Mouse (Mus musculus): ENCODE results near the gene Ppp2r2d.

The Ppp2r2d gene

DNA sequence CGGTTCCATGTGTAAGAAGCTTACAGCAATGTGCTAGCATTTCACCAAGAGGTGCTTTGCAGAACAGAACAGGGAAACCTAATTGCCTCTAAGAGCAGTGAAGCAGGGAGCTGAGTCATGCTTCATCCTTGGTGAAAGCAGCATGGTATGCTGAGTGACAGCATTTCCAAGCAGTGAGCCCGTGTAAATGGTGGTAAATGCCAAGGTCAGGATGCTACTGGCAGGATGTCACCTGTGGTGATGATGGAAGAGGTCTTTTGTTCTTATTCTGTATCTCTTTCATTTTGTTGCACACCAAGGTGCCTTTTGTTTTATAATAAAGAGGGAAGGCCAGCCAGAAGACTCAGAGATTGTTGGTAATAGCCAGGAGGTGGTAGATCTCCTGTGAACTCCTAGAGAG is 10.8 kb downstream of the Ppp2r2d start:
- DNase-seq (ENCODE audit: low spot score in 2 of 2), result no peak

DNA sequence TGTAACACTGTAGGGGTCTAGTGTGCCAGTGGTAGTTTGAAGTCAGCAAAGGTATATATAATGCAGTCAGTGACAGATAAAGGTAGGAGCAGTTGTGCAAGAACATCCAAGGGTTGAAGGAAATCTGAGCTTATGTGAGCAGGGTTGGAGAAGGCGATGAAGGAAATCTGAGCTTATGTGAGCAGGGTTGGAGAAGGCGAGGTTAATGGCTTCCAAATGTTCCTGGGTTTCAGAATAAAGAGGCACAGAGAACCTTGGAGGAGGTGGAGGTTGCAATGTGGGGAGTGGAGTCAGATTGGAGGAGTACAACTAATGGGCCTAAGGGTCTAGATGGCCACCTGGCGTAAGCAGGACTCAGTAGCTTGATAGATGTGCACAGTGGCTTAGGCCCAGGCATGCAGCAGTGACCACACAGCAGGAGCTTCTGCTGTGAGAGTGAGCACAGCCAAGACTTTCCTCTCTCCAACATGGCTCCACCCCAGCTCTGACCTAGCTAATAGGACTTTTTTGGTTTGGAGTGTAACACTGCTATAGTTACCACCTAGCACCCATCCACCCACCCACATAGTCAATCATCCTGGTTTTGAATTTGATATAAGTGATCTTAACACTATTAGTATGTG is 18.2 kb downstream of the Ppp2r2d start:
- no peak for DNase-seq (ENCODE audit: low spot score in 2 of 2)

DNA sequence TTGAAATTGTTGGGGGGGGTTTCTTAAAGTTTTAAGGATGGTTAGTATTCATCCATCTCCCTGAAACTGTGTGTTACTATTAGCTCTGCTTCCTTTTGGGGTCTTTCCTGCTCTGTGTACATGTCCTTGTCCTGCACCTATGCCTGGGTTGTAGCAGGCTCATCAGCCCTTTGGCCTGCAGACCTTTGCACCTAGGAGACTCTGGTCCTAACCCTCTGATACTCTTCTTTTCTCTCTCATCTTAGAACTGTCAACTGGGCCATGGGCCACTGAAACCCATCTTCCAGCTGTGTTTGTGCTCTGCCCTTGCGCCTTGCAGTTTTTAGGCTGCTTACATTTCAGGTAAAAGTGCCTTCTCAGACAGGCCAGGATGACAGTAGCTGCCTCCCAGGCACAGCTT is 18.9 kb downstream of the Ppp2r2d start:
- no peak for DNase-seq (ENCODE audit: low spot score in 2 of 2)

GRCm38 (mm10) chr7:138867286-138867685 is 21.4 kb downstream of the Ppp2r2d start:
- DNase-seq (ENCODE audit: low spot score in 2 of 2), result no peak

GRCm38 (mm10) chr7:138868316-138868715 is 22.4 kb downstream of the Ppp2r2d start:
- no peak for DNase-seq (ENCODE audit: low spot score in 2 of 2)

DNA sequence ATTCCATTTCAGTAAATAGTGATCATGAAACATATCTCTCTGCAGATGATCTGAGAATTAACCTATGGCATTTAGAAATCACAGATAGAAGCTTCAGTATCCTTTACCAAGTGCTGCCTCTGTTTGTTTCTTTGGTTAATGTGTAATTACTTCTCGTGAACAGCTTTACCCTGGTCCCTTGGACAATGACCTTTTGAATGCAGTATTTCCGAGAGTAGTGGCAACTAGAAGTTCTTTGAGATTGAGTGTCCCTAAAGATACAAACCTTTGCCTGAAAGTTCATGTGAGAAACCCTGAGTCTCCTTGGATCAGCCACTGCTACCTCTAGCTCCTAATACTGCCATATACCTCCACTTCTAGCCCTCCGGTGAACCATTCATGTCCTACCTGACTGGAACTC is 27.1 kb downstream of the Ppp2r2d start:
- no peak for DNase-seq (ENCODE audit: low spot score in 2 of 2)

DNA sequence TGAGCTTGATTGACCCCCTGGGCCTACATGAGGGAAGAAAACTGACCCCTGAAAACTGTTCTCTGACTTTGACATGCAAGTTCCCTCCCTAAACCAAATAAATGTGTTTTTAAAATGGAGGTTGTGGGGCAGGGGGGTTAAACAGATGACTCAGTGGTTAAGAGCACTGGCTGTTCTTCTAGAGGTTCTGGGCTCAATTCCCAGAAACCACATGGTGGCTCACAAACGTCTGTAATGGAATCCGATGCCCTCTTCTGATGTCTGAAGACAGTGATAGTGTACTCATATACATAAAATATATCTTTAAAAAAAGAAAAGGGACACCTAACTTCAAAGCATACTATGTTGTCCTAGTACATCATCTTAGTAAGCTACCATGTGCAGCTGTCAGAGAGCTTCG is 29.2 kb downstream of the Ppp2r2d start:
- DNase-seq (ENCODE audit: low spot score in 2 of 2), result no peak

DNA sequence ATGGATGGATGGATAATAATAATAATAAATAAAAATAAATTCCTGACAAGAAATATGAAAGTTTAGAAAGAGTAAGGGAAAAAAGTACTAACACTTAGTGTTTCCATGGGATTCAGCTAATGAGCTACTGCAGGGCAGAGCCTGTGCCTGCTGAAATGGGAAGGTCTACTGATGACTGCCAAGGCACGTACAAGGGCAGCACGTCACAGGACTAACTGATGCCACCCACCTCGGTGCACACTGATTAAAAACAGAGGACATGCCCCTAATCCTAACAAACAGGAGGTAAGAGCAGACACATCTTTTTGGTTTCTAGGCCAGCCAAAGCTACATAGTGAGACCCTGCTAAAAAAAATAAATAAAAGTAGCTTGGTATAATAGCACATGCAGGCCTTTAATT is 37.8 kb downstream of the Ppp2r2d start:
- DNase-seq (ENCODE audit: low spot score in 2 of 2), result no peak

DNA sequence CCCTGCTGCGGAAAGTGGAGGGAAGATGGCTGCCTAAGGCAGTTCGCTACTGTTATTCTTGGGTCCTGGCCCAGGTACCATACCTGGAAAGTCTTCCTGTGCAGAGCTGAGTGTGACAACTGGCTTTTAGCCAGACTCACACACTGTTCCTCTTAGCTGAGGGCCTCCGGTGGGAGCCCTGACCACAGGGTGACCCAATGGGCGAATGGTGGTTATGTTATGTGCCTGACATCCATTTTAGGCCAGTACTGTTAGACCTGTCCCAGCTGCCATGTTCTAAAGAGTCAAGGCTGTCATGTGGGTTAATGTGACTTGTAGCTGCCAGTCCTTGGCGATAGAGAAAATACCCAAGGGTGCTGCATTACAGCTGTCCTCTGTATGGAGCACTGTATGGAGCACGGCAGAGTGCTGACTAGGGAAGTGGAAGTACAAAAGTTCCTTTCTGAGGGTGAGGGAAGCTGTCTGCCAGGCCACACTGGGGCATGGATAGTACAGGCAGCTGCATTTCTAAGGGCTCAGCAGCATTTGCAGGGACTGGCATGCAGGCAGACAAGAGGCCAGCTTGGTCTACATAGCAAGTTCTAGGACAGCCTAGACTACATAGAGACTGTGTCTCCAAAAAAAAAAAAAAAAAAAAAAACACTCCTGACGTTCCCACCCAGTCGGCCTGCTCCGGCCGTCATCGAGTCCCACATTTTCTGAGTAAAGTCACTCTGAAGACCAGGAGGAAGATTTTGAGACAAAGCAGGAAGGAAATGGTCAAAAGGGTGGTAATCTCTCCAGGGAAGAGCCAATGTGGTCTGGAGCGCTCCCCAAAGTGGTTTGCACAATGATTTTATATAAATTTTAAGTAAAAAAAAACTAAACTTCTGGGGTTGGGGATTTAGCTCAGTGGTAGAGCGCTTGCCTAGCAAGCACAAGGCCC is 39.7 kb downstream of the Ppp2r2d start:
- no peak for DNase-seq (ENCODE audit: low spot score in 2 of 2)

DNA sequence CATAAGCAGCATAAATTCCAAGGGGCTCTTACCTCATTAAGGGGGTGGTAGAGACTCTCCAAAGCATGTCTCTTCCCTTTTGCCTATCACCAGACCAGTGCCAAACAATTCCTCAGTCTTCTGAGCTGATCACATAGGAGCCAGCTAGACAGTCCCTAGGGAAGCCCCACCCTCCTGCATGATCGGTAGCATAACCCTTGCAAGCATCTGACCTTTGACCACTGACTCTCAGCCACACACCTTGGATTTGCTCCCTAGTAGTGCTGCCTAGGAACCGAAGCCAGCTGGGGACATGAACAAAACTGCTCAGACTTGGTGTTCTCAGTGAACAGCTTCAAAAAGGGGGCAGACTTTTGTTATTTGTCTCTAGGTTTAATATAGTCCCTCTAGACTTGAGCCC is 52.2 kb downstream of the Ppp2r2d start:
- DNase-seq (ENCODE audit: low spot score in 2 of 2), result no peak

- DNase-seq (ENCODE audit: low spot score in 2 of 2), result no peak
These were observed 52.9 kb downstream of the Ppp2r2d start for GRCm38 (mm10) chr7:138898743-138899142.

DNA sequence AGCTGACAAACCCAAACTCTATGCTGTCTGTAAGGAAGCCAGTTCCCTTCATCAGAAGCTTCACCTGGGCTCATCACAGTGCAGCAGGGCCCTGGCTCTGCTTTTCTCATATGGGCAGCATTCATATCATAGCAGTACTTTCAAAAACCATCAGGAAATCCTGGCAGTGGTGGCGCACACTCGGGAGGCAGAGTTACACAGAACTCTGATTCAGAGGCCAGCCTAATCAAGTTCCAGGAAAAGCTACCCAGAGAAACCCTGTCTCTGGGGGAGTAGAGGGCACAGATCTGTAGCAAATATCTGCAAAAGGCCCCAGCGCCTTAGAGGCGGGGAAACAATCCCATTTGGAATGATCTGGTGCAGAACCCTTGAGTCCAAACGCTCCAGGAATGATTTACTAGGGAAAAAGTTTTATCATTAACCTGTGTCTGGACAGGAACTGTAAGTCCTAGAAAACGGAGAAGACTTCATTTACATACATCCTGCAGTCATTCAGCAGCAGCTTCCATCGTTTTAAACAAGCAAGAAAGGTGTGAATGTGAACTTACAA is 58.1 kb downstream of the Ppp2r2d start:
- no peak for DNase-seq (ENCODE audit: low spot score in 2 of 2)

- DNase-seq (ENCODE audit: low spot score in 2 of 2), result no peak
These were observed 60.6 kb downstream of the Ppp2r2d start for GRCm38 (mm10) chr7:138906441-138906840.

- no peak for DNase-seq (ENCODE audit: low spot score in 2 of 2)
These were observed 61.2 kb downstream of the Ppp2r2d start for GRCm38 (mm10) chr7:138907043-138907442.

DNA sequence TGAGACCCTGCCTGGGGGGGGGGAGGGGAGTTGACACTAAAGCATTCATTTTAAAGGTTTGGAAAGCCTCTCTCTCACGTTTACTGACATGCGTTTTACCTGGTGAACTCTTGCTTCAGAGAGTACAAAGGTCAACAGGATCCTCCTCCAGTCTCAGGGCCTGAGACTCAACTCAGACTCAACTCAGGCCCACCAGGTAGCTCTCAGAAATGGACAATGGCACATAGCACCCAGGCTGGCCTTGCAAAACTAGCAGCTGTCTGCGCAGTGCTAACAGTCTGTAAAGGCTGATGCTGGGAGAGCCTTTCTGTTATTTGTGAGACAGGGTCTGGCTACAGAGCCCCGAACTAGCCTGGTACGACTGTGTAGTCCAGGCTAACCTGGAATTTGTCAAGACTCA is 62.1 kb downstream of the Ppp2r2d start:
- no peak for DNase-seq (ENCODE audit: low spot score in 2 of 2)

- no peak for DNase-seq (ENCODE audit: low spot score in 2 of 2)
These were observed 62.9 kb downstream of the Ppp2r2d start for GRCm38 (mm10) chr7:138908768-138909276.

DNA sequence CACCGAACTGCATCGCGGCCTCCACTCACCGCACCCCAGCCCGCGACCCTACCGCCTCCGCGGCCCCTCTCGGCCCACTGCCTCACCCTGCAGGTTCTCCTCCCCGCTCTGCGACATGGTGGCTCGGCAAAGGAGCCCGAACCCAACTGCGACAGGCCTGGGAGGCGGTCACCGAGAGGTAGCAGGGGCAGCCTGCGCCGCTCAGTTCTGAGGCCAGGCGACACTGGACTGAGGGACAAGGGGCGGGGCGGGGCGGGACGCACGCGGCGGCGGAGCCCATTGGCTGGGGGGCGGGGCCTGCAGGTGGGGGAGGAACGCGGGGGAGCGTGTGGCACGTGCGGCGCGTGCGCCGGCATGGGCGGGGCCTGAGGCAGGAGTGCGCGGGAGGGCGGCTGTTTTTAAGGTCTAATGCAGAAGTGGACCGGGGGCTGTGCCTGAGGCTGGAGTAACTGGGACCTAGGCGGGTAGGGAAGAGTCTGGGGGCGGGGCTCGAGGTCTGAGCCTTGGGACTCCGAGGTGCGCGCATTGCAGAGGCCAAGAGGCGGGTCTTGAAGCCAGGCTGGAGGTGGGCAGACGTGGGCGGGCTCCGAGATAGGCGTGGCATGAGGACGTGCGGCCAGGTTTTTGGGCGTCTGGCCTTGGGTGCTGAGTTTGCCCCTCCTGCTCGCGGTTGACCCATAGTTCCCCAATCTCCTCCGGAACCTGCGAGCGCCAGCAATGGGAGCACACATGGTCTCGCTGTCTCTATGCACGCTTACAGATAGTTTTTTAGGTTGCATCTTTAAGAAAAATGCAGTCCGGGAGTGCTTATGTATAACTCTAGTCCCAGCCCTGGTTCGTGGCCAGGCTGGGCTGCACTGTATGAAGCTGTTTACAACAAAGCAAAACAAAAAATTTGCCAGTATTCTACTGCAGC is 63.7 kb downstream of the Ppp2r2d start, which contains the start of gene Bnip3:
Bnip3 (minus strand) TSS at position 243 of the 916 bp plus-strand sequence.
- peak; percentile 66 to 79 for DNase-seq (ENCODE audit: low spot score in 2 of 2)

- DNase-seq (ENCODE audit: low spot score in 2 of 2), result no peak
These were observed 64.3 kb downstream of the Ppp2r2d start for GRCm38 (mm10) chr7:138910193-138910562.

GRCm38 (mm10) chr7:138913616-138914015 is 67.7 kb downstream of the Ppp2r2d start:
- DNase-seq (ENCODE audit: low spot score in 2 of 2), result no peak

DNA sequence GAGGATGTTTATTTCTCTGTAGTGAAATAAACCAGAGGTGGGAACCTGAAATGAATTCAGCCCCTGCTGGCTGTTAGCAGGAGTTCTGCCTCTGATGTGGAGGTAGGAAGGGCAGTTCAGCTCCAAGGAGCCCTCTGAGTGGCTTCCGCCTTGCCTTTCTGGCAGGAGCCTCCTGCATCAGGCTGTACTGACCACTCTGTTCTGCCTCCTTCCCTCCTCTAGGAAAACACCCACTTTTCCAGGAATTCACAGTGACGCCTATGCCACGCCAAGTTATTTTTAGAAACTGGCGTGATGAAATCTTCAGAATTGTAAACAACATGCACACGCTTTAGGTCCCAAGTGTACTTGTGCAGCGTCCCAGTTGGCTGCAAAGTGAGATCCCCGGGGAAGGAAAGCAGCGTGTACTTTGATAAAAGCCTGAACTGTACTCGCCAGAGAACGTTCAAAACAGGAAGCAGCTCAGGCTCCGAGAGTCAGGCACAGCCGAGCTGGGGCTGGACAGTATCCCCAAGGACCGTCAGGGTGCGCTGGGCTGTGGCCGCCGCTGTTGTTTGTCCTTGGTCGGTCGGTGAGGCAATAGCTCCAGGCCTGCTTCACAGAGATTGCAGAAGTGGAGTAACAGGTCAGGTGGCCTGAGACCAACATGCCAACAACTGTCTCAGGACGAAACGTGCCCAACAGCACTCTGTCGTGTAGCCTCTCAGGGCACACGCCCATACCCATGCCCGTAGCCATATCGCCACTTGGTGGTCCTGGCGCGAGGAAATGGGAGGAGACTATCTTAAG is 73.5 kb downstream of the Ppp2r2d start:
- no peak for DNase-seq (ENCODE audit: low spot score in 2 of 2)

DNA sequence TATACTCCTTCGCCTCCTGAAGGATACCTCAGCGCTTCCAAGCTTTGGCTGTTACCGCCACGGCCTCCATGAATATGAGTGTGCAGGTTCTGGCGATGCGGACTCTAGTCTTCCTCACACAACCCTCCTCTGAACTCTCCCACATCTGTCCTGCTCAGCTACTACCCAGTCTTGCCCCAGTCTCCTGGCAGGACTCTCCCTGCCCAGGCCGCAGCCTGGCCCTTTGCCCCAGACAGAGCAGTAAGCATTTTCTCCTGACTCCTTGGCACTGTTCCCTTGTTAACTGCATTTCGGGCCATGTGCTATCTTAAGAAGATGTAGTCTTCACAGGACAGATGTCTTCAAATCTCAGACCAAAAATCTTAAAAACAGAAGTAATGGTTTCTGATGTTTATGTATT is 75.7 kb downstream of the Ppp2r2d start:
- DNase-seq (ENCODE audit: low spot score in 2 of 2), result no peak

All from thymus, postnatal 10 days (tissue).